Mouse (Mus musculus): ENCODE data around the gene Olfr481.

The Olfr481 gene

DNA sequence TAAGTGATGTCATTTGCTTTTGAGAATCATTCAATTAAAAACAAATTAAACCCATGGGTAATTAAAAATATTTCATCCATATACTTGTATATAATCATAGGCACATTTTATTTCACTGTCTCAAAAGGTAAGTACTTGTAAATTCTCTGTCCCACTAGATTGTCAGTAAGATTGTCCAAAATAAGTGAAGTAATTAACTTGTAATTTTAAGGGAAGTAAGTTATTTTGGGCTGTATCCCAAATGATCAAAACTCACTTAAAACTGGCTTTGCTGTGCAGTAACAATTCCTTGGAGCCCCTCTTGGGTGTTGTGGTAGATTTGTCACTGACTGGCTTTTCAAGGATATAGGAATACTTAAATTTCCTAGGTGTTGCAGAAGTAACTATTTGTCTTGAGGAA, at the start of gene Olfr481:
Olfr481 (plus strand) TSS at position 301 of the 400 bp plus-strand sequence.
- no peak for DNase-seq

DNA sequence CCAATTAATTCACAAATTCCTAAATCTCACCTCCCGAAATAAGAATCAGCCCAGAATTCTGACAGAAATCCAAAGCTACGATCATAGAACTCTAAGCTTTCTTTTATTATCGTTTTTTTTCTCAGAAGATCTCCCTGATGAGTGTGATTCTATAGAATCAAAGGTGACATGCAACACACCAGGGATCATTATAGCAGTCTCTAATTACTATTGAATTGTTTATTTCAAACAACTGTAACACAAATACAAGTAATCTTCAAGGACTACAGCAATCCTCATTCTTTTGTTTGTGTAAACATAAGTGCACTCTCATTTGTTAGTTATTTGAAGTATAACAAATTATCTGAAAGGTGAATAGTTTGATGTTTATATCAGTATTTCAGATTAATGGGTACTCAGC, 45.8 kb upstream of the Olfr481 start, which contains the start of gene Olfr478:
Olfr478 (minus strand) TSS at position 101 of the 400 bp plus-strand sequence.
- DNase-seq, result no peak

DNA sequence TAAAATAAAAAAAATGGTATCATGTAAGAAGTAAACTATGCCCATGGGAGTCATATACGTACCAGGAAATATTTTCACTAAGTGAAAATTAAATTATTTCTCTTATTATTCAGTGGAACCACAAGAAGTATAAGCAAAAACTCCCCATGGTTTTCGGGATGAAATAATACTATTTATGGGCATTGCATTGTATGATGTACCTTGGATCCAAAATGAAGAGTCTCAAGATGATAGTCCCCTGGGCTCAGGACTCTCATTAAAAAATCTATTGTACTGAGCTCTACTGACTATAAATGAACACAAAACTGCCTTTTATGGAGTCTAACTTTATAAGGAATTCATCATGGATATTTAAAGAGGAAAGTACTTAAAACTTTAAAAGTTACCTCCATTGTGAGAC, 29.3 kb upstream of the Olfr481 start, which contains the start of gene Olfr479:
Olfr479 (plus strand) TSS at position 301 of the 400 bp plus-strand sequence.
- DNase-seq, result no peak

DNA sequence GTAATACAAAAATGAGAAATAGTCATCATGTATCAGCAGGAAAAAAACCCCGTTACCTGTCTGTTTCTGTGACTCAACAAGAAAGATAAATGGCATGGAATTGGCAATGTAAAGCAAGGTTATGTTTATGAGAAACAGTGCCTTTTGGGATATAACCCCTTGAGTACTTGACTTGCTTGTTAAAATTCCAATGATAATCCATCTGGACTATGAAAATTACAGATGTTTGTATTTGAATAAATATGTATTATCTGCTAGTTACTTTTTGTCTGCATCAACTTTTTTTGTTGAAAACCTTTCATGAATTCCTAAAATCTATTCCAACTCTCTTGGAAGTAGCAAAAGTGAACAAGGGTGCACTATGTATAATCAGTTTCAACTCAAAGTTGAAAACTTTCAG, 12.4 kb upstream of the Olfr481 start, which contains the start of gene Olfr480:
Olfr480 (minus strand) TSS at position 101 of the 400 bp plus-strand sequence.
- DNase-seq, result no peak

DNA sequence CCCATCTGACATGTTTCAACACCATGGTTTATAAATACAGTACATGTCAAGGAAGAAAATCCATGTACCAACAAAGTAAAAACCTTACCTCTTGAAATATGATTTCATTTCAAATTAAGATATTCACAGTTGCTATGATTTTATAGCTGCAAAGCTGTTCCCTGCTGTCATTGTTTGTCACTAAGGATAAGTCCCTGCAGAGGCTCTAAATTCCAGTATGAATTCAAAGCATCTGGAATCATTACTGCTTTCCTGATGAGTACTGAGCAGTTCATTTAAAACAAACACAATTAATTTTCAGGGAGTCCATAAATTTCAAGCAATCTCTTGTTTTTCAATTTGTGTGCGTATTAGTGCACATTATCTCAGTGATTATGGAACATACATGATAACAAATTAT, 17.8 kb downstream of the Olfr481 start, which contains the start of gene Olfr482:
Olfr482 (minus strand) TSS at position 101 of the 400 bp plus-strand sequence.
- no peak for DNase-seq

DNA sequence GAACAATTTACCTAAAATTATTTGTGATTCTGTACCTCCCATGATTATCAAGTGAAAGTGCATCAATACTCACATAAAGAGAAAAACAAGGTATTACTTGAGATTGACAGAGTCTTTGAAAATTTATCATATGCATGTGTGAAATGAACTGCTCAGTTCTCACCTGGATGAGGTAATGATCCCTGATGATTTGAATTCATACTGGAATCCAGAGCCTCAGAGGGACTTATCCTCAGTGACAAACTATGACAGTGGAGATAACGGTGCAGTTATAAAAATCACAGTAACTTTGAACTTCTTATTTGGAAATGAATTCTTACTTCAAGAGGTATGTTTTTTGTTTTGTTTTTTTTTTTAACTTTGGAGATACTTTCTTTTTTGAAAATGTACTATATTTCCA, 20.9 kb downstream of the Olfr481 start, which contains the start of gene Olfr483:
Olfr483 (plus strand) TSS at position 301 of the 400 bp plus-strand sequence.
- DNase-seq, result no peak

DNA sequence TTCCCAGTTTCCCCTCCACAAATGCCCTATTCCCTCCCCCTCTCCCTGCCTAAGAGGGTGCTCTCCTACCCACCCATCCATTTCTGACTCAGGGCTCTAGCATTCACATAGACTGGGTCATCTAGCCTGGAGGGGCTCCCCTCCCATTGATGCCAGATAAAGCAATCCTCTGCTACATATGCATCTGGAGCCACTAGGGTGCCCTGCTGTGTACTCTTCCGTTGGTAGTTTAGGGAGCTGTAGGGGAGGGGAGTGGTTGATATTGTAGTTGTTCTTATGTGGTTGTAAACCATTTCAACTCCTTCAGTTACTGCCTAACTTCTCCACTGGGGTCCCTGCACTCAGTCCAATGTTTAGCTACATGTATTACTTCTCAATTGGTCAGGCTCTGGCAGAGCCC, 41.0 kb downstream of the Olfr481 start:
- no peak for DNase-seq

DNA sequence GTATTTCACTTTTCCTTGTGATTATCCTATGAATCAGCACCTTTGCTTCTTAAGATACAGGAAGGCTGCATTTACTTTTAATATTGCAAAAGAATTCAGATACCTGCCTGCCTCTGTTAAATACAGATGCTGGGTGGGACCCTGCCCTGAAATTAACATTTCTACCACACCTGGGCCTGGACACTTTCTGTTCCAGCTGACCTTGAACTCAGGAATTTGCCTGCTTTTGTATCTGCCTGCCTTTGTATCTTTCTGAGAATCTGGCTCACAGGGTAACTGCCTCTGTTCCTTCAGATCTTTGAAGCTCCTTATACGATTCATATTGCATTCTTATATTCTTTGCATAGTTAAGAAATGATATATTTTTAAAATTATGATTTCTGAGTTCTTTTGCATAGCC, 41.8 kb downstream of the Olfr481 start:
- DNase-seq, result no peak

DNA sequence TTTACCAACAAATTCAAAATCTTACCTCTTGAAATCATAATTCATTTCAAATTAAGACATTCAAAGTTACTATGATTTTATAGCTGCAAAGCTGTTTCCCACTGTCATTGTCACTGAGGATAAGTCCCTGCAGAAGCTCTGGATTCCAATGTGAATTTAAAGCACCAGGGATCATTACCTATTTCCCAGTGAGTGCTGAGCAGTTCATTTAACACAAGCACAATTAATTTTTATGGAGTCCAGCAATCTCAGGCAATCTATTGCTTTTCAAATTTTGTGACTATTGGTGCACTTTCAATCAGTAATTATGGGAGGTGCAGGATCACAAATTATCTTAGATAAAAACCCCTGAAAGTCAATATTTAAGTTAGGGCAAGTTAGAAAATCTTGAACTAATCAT, 47.7 kb downstream of the Olfr481 start, which contains the start of gene Olfr484:
Olfr484 (minus strand) TSS at position 101 of the 400 bp plus-strand sequence.
- no peak for DNase-seq

Measured in kidney, postnatal 10 days (tissue).